Mouse (Mus musculus) heart, embryonic 13.5 days (tissue): ENCODE data around the gene Musk. TPM values are rescaled to one million over a fixed set of nuclear protein-coding genes. Genes with fewer than 3 reads are reported as not detected.

Experiments used
- ATAC-seq: fragments of 200-750 bp; cut with Nextera tagmentation; 2 replicates; pipeline ENCODE4 v1.8.0; 2017; ENCODE audit warnings: moderate TSS enrichment; ENCODE audit not compliant: insufficient number of reproducible peaks, low FRiP score, low TSS enrichment; ENCODE audit errors: extremely low read depth
- H3K27ac ChIP-seq: fragments of 300-500 bp; sonication (generic); replicated peaks from 2 replicates; pipeline ENCODE4 v1.5.1; 2015; ENCODE audit warnings: moderate library complexity, mild to moderate bottlenecking, inconsistent platforms
- H3K27me3 ChIP-seq: fragments of 300-500 bp; sonication (generic); replicated peaks from 2 replicates; pipeline ENCODE4 v1.6.1; 2015; ENCODE audit warnings: mild to moderate bottlenecking, inconsistent platforms
- H3K36me3 ChIP-seq: fragments of 300-500 bp; sonication (generic); 2 replicates; pipeline ENCODE4 v1.6.1; 2015; ENCODE audit warnings: mild to moderate bottlenecking, inconsistent platforms
- H3K4me1 ChIP-seq: fragments of 300-500 bp; sonication (generic); 2 replicates; pipeline ENCODE4 v1.6.1; 2015; ENCODE audit warnings: inconsistent platforms
- H3K4me2 ChIP-seq: fragments of 300-500 bp; sonication (generic); 2 replicates; pipeline ENCODE4 v1.6.1; 2015; ENCODE audit warnings: inconsistent platforms, mild to moderate bottlenecking, moderate library complexity
- H3K4me3 ChIP-seq: fragments of 300-500 bp; sonication (generic); 2 replicates; pipeline ENCODE4 v1.5.1; 2015; ENCODE audit warnings: moderate library complexity, mild to moderate bottlenecking, inconsistent platforms
- H3K9ac ChIP-seq: fragments of 300-500 bp; sonication (generic); 2 replicates; pipeline ENCODE4 v1.6.1; 2015; ENCODE audit warnings: inconsistent platforms, mild to moderate bottlenecking, moderate library complexity
- H3K9me3 ChIP-seq: fragments of 300-500 bp; sonication (generic); 2 replicates; pipeline ENCODE4 v1.6.1; 2016; ENCODE audit warnings: inconsistent platforms
- WGBS: fragments of 180-500 bp; shearing (Covaris S2); methylation state at CpG from one replicate; pipeline ENCODE4 v1.1.7; 2015; ENCODE audit warnings: mixed read lengths; 5-methylcytosine and 5-hydroxymethylcytosine counted together
- polyA plus RNA-seq: library from polyadenylated mRNA; unstranded; fragments of >200 nt; fragmentation: Nextera tagmentation; extraction: Ambion mirVana; gene quantifications from 2 replicates; pipeline ENCODE4 v1.2.1, GENCODE M21; 2015

The Musk gene
- polyA plus RNA-seq, 1 experiment from 2014 or later = 0.16 TPM

DNA sequence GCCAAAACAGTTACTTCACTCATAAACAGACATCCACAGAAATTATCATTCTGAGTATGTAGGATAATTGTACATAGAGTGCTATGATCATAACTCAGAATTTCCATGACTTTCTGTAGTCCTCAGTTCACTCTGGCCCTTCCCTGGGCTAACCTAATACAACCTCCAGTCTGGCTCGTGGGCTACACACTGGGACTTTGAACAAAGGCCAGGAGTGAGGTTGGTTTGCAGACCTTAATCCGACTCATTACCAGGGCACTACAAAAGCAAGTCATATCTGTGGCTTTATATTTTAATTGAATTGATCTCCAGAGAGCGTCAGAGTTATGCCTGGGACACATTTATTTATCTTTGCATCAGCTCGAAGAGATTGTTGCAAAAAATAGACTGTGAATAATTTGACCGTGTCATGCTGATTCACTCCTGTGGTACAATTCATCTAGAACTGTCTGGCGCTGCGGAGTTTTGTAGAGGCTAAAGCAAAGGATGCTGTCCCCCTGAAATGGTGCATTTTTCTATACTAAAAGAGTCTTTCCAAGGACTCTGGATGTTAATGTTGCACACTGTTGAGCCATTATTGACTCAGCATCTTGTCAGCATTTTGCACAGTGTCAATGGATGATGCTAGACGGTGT is 10.4 kb upstream of the Musk start:
- H3K4me3 ChIP-seq = no peak overlapping the region
- no peak for ATAC-seq
- H3K27me3 ChIP-seq = no peaks in the 10 kb centered on the region
- H3K4me2 ChIP-seq = no peak overlapping the region
- H3K36me3 ChIP-seq = no peaks in the 10 kb centered on the region
- WGBS = 70% methylated on average over 8 of the region's 8 CpGs
- no peak overlapping the region for H3K9ac ChIP-seq
- no peaks in the 10 kb centered on the region for H3K9me3 ChIP-seq
- H3K4me1 ChIP-seq = no peaks in the 10 kb centered on the region
- H3K27ac ChIP-seq = no peak overlapping the region

GRCm38 (mm10) chr4:58278368-58278767 is 7.4 kb upstream of the Musk start:
- no peaks in the 10 kb centered on the region for H3K4me1 ChIP-seq
- ATAC-seq = no peak
- no peak overlapping the region for H3K9ac ChIP-seq
- no peaks in the 10 kb centered on the region for H3K36me3 ChIP-seq
- no peak overlapping the region for H3K27ac ChIP-seq
- H3K4me3 ChIP-seq = no peak overlapping the region
- WGBS = 67% methylated on average over 6 of the region's 6 CpGs
- no peak overlapping the region for H3K4me2 ChIP-seq
- H3K27me3 ChIP-seq = no peaks in the 10 kb centered on the region
- no peaks in the 10 kb centered on the region for H3K9me3 ChIP-seq

DNA sequence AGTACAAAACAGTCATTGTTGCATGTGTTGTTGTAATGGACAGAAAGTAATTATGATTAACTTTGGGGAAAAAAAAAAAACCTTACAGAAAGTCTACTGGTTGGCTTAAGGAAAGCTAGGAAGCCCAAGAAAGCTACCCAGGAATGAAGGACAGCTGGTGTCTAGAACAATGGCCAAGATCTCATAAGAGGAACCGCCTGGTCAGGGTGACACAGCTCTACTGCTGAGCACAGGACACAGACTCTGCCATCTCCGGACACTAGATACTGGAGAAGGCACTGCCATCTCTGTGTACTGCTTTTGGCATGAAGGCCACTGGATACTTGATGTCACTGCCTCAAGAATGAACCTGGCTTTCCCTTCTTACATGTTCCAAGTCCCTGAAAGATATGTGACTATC is 5.6 kb upstream of the Musk start:
- Histone ChIP-seq H3K4me2 (no peak overlapping the region), H3K4me3 (no peak overlapping the region), H3K9me3 (no peaks in the 10 kb centered on the region), H3K4me1 (no peaks in the 10 kb centered on the region), H3K27me3 (no peaks in the 10 kb centered on the region), H3K36me3 (no peaks in the 10 kb centered on the region), H3K9ac (no peak overlapping the region), H3K27ac (no peak overlapping the region)
- 67% methylated on average over 2 of the region's 2 CpGs for WGBS
- ATAC-seq = no peak

GRCm38 (mm10) chr4:58286368-58287090 is 769 bp downstream of the Musk start:
- H3K36me3 ChIP-seq = no peaks in the 10 kb centered on the region
- no peaks in the 10 kb centered on the region for H3K9me3 ChIP-seq
- no peak overlapping the region for H3K9ac ChIP-seq
- H3K4me3 ChIP-seq = no peak overlapping the region
- peaks cover 8% of the 10 kb centered on the region for H3K4me1 ChIP-seq
- H3K4me2 ChIP-seq = peak overlapping the region; percentile 20; the same call in 1 of the 2 replicates
- no peak overlapping the region for H3K27ac ChIP-seq
- no peaks in the 10 kb centered on the region for H3K27me3 ChIP-seq
- WGBS = 59% methylated on average over 9 of the region's 9 CpGs
- ATAC-seq = no peak

DNA sequence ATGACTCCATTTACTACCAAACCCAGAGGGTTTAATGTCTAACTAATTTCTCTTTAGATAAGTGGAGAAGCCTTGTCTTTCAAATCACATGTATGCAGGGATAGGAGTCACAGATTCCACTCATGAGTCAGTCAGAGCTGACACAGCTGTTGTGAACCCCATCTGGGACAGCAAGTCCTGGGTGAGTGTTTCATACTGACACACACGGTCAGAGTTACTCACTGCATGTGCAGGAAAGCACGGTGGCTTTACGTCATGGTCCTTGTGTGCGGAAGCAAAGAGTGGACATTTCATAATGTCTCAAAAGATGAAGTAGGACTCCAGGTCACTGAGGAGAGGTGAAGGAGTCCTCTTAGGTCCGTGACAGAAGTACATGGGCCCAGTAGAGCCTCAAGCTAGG is 3.0 kb downstream of the Musk start:
- Histone ChIP-seq H3K27ac (no peak overlapping the region), H3K4me1 (peaks cover 8% of the 10 kb centered on the region), H3K4me3 (no peak overlapping the region), H3K9me3 (no peaks in the 10 kb centered on the region), H3K4me2 (no peak overlapping the region), H3K36me3 (no peaks in the 10 kb centered on the region), H3K9ac (no peak overlapping the region), H3K27me3 (no peaks in the 10 kb centered on the region)
- WGBS = 71% methylated on average over 5 of the region's 5 CpGs
- ATAC-seq = no peak

GRCm38 (mm10) chr4:58291828-58292227 is 6.1 kb downstream of the Musk start:
- H3K9ac ChIP-seq = no peak overlapping the region
- WGBS = 50% methylated on average over 1 of the region's 1 CpGs
- peaks cover 2% of the 10 kb centered on the region for H3K4me1 ChIP-seq
- H3K27ac ChIP-seq = no peak overlapping the region
- no peaks in the 10 kb centered on the region for H3K27me3 ChIP-seq
- H3K4me3 ChIP-seq = no peak overlapping the region
- H3K36me3 ChIP-seq = no peaks in the 10 kb centered on the region
- no peak overlapping the region for H3K4me2 ChIP-seq
- no peak for ATAC-seq
- no peaks in the 10 kb centered on the region for H3K9me3 ChIP-seq

DNA sequence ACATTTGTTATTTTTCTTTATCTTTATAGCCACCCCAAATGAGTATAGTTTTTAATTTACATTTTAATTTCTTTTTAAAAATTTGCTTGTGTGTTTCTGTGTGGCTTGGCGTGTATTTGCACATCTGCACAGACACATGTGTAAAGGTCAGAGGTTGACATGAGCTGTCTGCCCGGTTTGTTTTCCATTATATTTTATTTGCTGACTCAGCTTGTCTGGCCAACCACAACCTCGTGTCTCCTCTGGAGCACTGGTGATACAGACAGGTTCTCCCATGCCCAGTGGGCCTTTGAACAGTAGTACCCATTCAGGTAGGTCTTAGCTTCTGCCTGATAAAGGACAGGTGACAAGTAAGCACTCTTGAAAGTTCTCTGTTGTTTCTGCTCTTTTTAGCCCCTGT is 7.3 kb downstream of the Musk start:
- no peaks in the 10 kb centered on the region for H3K36me3 ChIP-seq
- 68% methylated on average over 3 of the region's 3 CpGs for WGBS

DNA sequence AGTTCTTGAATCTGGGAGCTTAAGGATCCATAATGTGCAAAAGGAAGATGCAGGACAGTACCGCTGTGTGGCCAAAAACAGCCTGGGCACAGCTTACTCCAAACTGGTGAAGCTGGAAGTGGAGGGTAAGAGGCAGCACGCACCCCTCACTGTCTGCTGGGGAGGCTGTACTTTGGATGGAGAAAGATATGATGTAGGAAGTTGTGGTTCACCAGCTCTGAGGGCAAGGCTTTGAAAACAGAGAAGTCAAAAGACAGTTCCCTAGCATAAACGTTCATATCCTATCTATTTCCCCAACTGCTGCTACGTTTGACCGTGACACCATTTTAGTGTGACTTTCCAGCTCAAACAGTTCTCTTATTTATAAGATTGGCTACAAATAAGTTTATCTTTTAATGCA is 18.1 kb downstream of the Musk start:
- no peaks in the 10 kb centered on the region for H3K9me3 ChIP-seq
- peaks cover 7% of the 10 kb centered on the region for H3K4me1 ChIP-seq
- H3K27ac ChIP-seq = no peak overlapping the region
- H3K27me3 ChIP-seq = no peaks in the 10 kb centered on the region
- WGBS = 68% methylated on average over 5 of the region's 5 CpGs
- ATAC-seq = no peak
- H3K4me3 ChIP-seq = no peak overlapping the region
- no peak overlapping the region for H3K9ac ChIP-seq
- H3K36me3 ChIP-seq = no peaks in the 10 kb centered on the region
- no peak overlapping the region for H3K4me2 ChIP-seq

More for the DNA sequence above, 7.3 kb downstream of the Musk start:
- ATAC-seq = no peak
- Histone ChIP-seq H3K4me1 (no peaks in the 10 kb centered on the region), H3K27ac (no peak overlapping the region), H3K4me3 (no peak overlapping the region), H3K9ac (no peak overlapping the region), H3K27me3 (no peaks in the 10 kb centered on the region), H3K9me3 (no peaks in the 10 kb centered on the region), H3K4me2 (no peak overlapping the region)

DNA sequence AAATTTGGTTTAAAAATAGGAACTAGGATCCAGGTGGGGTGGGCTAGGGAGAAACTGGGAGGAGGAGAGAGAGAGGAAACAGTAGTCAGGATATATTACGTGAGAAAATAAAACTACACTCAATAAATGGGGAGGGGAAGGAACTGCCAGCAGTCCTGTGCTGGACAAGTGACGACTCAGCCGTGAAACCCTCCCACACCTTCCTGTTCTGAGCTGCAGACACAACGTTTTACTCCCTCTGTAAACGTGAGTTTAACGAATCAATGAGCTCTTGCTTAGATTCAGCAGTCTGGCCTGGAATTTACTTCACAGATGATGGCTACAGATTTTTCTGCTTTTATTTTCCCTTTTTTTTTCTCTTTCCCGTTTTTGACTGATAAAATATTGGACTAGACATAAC is 18.8 kb downstream of the Musk start:
- WGBS = 29% methylated on average over 7 of the region's 7 CpGs
- Histone ChIP-seq H3K4me3 (no peak overlapping the region), H3K9me3 (no peaks in the 10 kb centered on the region), H3K9ac (no peak overlapping the region), H3K4me2 (0 out of 2 replicates have a peak overlapping the region, but pooled peaks have one; percentile 3), H3K4me1 (peaks cover 7% of the 10 kb centered on the region), H3K27ac (no peak overlapping the region), H3K36me3 (no peaks in the 10 kb centered on the region), H3K27me3 (no peaks in the 10 kb centered on the region)
- no peak for ATAC-seq

GRCm38 (mm10) chr4:58307421-58307820 is 21.7 kb downstream of the Musk start:
- 57% methylated on average over 2 of the region's 2 CpGs for WGBS
- no peak overlapping the region for H3K4me3 ChIP-seq

DNA sequence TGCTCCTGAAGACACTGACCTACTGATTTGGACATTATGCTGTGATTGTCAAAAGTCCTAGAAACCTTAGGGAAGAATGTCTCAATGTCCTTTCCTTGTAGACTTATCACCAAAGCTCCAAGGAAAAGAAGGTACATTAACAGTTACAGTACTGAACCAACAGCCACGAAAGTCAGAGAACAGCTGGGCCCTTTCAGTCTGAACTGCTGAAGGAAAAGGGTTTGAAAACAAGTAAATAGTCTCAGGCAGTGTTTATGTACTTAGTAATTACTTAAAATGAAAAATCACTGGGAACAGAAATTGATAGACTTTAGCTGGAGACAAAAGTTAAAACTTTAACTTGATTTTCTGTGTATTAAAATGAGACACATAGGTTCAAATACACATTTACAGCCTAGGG is 27.6 kb downstream of the Musk start:
- ATAC-seq = no peak
- H3K27ac ChIP-seq = no peak overlapping the region
- H3K9ac ChIP-seq = no peak overlapping the region
- no peak overlapping the region for H3K4me2 ChIP-seq
- no peaks in the 10 kb centered on the region for H3K36me3 ChIP-seq
- H3K9me3 ChIP-seq = no peaks in the 10 kb centered on the region
- peaks cover 10% of the 10 kb centered on the region; the same call in 1 of the 2 replicates for H3K4me1 ChIP-seq
- H3K27me3 ChIP-seq = no peaks in the 10 kb centered on the region
- no peak overlapping the region for H3K4me3 ChIP-seq
- WGBS = 66% methylated on average over 1 of the region's 1 CpGs

More at GRCm38 (mm10) chr4:58307421-58307820, 21.7 kb downstream of the Musk start:
- no peak overlapping the region for H3K27ac ChIP-seq
- ATAC-seq = no peak
- H3K4me2 ChIP-seq = no peak overlapping the region
- H3K9me3 ChIP-seq = no peaks in the 10 kb centered on the region
- no peak overlapping the region for H3K9ac ChIP-seq
- peaks cover 10% of the 10 kb centered on the region for H3K4me1 ChIP-seq
- no peaks in the 10 kb centered on the region for H3K27me3 ChIP-seq
- H3K36me3 ChIP-seq = no peaks in the 10 kb centered on the region
